Mouse (Mus musculus) thymus, adult 2 months (tissue): ENCODE results near the gene Strbp.

Source experiments
- CTCF ChIP-seq: fragments of 200-500 bp; IDR thresholded peaks from 2 replicates; pipeline ENCODE4 v1.5.1; 2012; ENCODE audit warnings: mild to moderate bottlenecking, control low read depth, low read length, moderate library complexity, borderline replicate concordance; ENCODE audit not compliant: control insufficient read depth, poor library complexity, insufficient read depth; ENCODE audit errors: extremely low read depth
- POLR2A ChIP-seq: fragments of 200-500 bp; IDR thresholded peaks from 2 replicates; pipeline ENCODE4 v1.6.1; 2012; ENCODE audit warnings: mild to moderate bottlenecking, low read length, control low read depth, moderate library complexity; ENCODE audit not compliant: control insufficient read depth, poor library complexity, insufficient read depth; ENCODE audit errors: extremely low read depth

GRCm38 (mm10) chr2:37715364-37715763, 11.7 kb upstream of the Strbp start:
- TF ChIP-seq CTCF, result no peak
- no peak for TF ChIP-seq POLR2A
